Mouse (Mus musculus) liver, embryonic 14.5 days (tissue): ENCODE data around the gene Mlh3. TPM values are rescaled to one million over a fixed set of nuclear protein-coding genes. Genes with fewer than 3 reads are reported as not detected.

Source experiments
- ATAC-seq: fragments of 200-750 bp; cut with Nextera tagmentation; 2 replicates; pipeline ENCODE4 v1.8.0; 2017; ENCODE audit warnings: moderate number of reproducible peaks, mild to moderate bottlenecking, moderate library complexity; ENCODE audit not compliant: insufficient read depth
- DNase-seq, 3 experiments: peaks; one replicate each; pipeline ENCODE4 v3.0.0-alpha.2; 2012 to 2013; ENCODE audit warnings: low read depth in 3 of 3, low spot score in 3 of 3
- H3K27ac ChIP-seq: fragments of 300-500 bp; sonication (generic); 2 replicates; pipeline ENCODE4 v1.5.1; 2014; ENCODE audit warnings: moderate library complexity, mild to moderate bottlenecking, control low read depth, inconsistent platforms
- H3K27me3 ChIP-seq: fragments of 300-500 bp; sonication (generic); 2 replicates; pipeline ENCODE4 v1.6.1; 2014; ENCODE audit warnings: mild to moderate bottlenecking, low read length, moderate library complexity; ENCODE audit not compliant: control insufficient read depth, insufficient read depth
- H3K36me3 ChIP-seq: fragments of 300-500 bp; sonication (generic); replicated peaks from 2 replicates; pipeline ENCODE4 v1.6.1; 2014; ENCODE audit warnings: low read depth; ENCODE audit not compliant: control insufficient read depth, insufficient read depth
- H3K4me1 ChIP-seq, 2 experiments: fragments of 200-500 bp in 1 of 2; fragments of 300-500 bp in 1 of 2; sonication (generic) in 1 of 2; replicated peaks; 2 replicates each; pipeline ENCODE4 v1.6.1; 2012 to 2014; ENCODE audit warnings: antibody characterized with exemption in 1 of 2, inconsistent platforms in 1 of 2, low read length in 1 of 2; ENCODE audit not compliant: control insufficient read depth in 2 of 2, insufficient read depth in 2 of 2
- H3K4me2 ChIP-seq: fragments of 300-500 bp; sonication (generic); 2 replicates; pipeline ENCODE4 v1.6.1; 2014; ENCODE audit warnings: low read depth, mild to moderate bottlenecking, control low read depth, moderate library complexity
- H3K4me3 ChIP-seq, 2 experiments: fragments of 200-500 bp in 1 of 2; fragments of 300-500 bp in 1 of 2; sonication (generic) in 1 of 2; 2 replicates each; pipeline ENCODE4 v1.5.1; 2012 to 2014; ENCODE audit warnings: low read depth in 2 of 2, low read length in 2 of 2, mild to moderate bottlenecking in 2 of 2, control low read depth in 1 of 2, inconsistent platforms in 1 of 2, moderate library complexity in 1 of 2; ENCODE audit not compliant: insufficient read depth in 1 of 2
- H3K9ac ChIP-seq: fragments of 300-500 bp; sonication (generic); replicated peaks from 2 replicates; pipeline ENCODE4 v1.6.1; 2014; ENCODE audit warnings: mild to moderate bottlenecking, control low read depth, moderate library complexity
- H3K9me3 ChIP-seq: fragments of 300-500 bp; sonication (generic); 2 replicates; pipeline ENCODE4 v1.6.1; 2016; ENCODE audit warnings: low read length, mixed read lengths; ENCODE audit not compliant: control insufficient read depth
- CTCF ChIP-seq: IDR thresholded peaks from 2 replicates; pipeline ENCODE4 v1.5.1; 2016; ENCODE audit warnings: antibody characterized with exemption, low read depth, control low read depth
- EP300 ChIP-seq: IDR thresholded peaks from 2 replicates; pipeline ENCODE4 v1.6.1; 2016; ENCODE audit warnings: antibody characterized with exemption, low read depth
- WGBS: fragments of 180-500 bp; shearing (Covaris S2); extraction: QIAGEN DNeasy Blood & Tissue Kit; methylation state at CpG from one replicate; pipeline ENCODE4 v1.1.7; 2014; ENCODE audit not compliant: insufficient replicate concordance; 5-methylcytosine and 5-hydroxymethylcytosine counted together
- microRNA-seq: library from miRNA; unstranded; fragments of <30 nt; microRNA quantifications from one replicate; pipeline ENCODE4, GENCODE M21; 2016
- polyA plus RNA-seq, 2 experiments: library from polyadenylated mRNA; depleted of rRNA in 1 of 2; stranded (reverse) in 1 of 2; unstranded in 1 of 2; fragments of >200 nt; fragmentation: Nextera tagmentation in 1 of 2; extraction: Ambion mirVana in 1 of 2; gene quantifications; 2 replicates each; pipeline versions ENCODE4 v1.2.1 to v1.2.3; 2012 to 2014

The Mlh3 gene
- polyA plus RNA-seq, 2 experiments = 2.0 to 2.3 TPM

GRCm38 (mm10) chr12:85185810-85186209 is 84.6 kb downstream of the Mlh3 start:
- WGBS = 59% methylated on average over 8 of the region's 8 CpGs
- H3K9me3 ChIP-seq = no peaks in the 10 kb centered on the region
- DNase-seq = no peak
- no peaks in the 10 kb centered on the region for H3K4me1 ChIP-seq
- no peak overlapping the region for H3K4me2 ChIP-seq
- no peak overlapping the region for H3K4me3 ChIP-seq
- no peak for ATAC-seq
- H3K27ac ChIP-seq = no peak overlapping the region
- TF ChIP-seq EP300 (no peak), CTCF (no peak)
- H3K36me3 ChIP-seq = no peaks in the 10 kb centered on the region
- no peak overlapping the region for H3K9ac ChIP-seq
- H3K27me3 ChIP-seq = peaks cover 4% of the 10 kb centered on the region

Small RNAs within 50 kb of the gene (microRNA-seq; reads per million reads assigned to microRNA genes)
- not detected for gene Mir6938

Other genes with a start within 250 kb of the Mlh3 start
- 1.0 and 1.2 TPM in 2 replicates for gene Prox2, start 159.8 kb downstream of the Mlh3 start, polyA plus RNA-seq (2012; rRNA removed)
- gene Prox2, start 159.8 kb downstream of the Mlh3 start, polyA plus RNA-seq (2014; fragmentation: Nextera tagmentation; extraction: Ambion mirVana) = 2.2 and 2.8 TPM in 2 replicates
- 54.6 and 73.7 TPM in 2 replicates for gene Dlst, start 159.8 kb downstream of the Mlh3 start, polyA plus RNA-seq (2012; rRNA removed)
- gene Dlst, start 159.8 kb downstream of the Mlh3 start, polyA plus RNA-seq (2014; fragmentation: Nextera tagmentation; extraction: Ambion mirVana) = 59.2 and 67.8 TPM in 2 replicates
- 0.31 and 0.57 TPM in 2 replicates for gene Rps6kl1, start 119.3 kb downstream of the Mlh3 start, polyA plus RNA-seq (2012; rRNA removed)
- gene Rps6kl1, start 119.3 kb downstream of the Mlh3 start, polyA plus RNA-seq (2014; fragmentation: Nextera tagmentation; extraction: Ambion mirVana) = 0.30 and 0.57 TPM in 2 replicates
- 0.09 and 0.32 TPM in 2 replicates for gene Pgf, start 92.8 kb downstream of the Mlh3 start, polyA plus RNA-seq (2012; rRNA removed)
- gene Pgf, start 92.8 kb downstream of the Mlh3 start, polyA plus RNA-seq (2014; fragmentation: Nextera tagmentation; extraction: Ambion mirVana) = 0.08 and 0.34 TPM in 2 replicates
- gene Eif2b2, start 51.1 kb downstream of the Mlh3 start, polyA plus RNA-seq (2012; rRNA removed) = 38.3 and 47.8 TPM in 2 replicates
- 39.9 and 49.4 TPM in 2 replicates for gene Eif2b2, start 51.1 kb downstream of the Mlh3 start, polyA plus RNA-seq (2014; fragmentation: Nextera tagmentation; extraction: Ambion mirVana)
- 24.2 and 27.1 TPM in 2 replicates for gene Acyp1, start 17.8 kb upstream of the Mlh3 start, polyA plus RNA-seq (2012; rRNA removed)
- gene Acyp1, start 17.8 kb upstream of the Mlh3 start, polyA plus RNA-seq (2014; fragmentation: Nextera tagmentation; extraction: Ambion mirVana) = 65.3 and 68.5 TPM in 2 replicates
- 0.02 TPM in 2 replicates for gene Zc2hc1c, start 18.0 kb upstream of the Mlh3 start, polyA plus RNA-seq (2012; rRNA removed)
- 0.03 and 0.19 TPM in 2 replicates for gene Zc2hc1c, start 18.0 kb upstream of the Mlh3 start, polyA plus RNA-seq (2014; fragmentation: Nextera tagmentation; extraction: Ambion mirVana)
- 6.6 and 8.8 TPM in 2 replicates for gene Nek9, start 68.8 kb upstream of the Mlh3 start, polyA plus RNA-seq (2012; rRNA removed)
- 4.1 and 4.4 TPM in 2 replicates for gene Nek9, start 68.8 kb upstream of the Mlh3 start, polyA plus RNA-seq (2014; fragmentation: Nextera tagmentation; extraction: Ambion mirVana)
- 43.7 and 67.2 TPM in 2 replicates for gene Tmed10, start 104.2 kb upstream of the Mlh3 start, polyA plus RNA-seq (2012; rRNA removed)
- 174 and 175 TPM in 2 replicates for gene Tmed10, start 104.2 kb upstream of the Mlh3 start, polyA plus RNA-seq (2014; fragmentation: Nextera tagmentation; extraction: Ambion mirVana)
- gene Fos, start 203.3 kb upstream of the Mlh3 start, polyA plus RNA-seq (2012; rRNA removed) = 0.79 and 0.83 TPM in 2 replicates
- 0.61 and 0.71 TPM in 2 replicates for gene Fos, start 203.3 kb upstream of the Mlh3 start, polyA plus RNA-seq (2014; fragmentation: Nextera tagmentation; extraction: Ambion mirVana)